Mouse (Mus musculus) midbrain, embryonic 13.5 days (tissue): Measurements from ENCODE around the gene 1700123O20Rik. TPM values are rescaled to one million over a fixed set of nuclear protein-coding genes. Genes with fewer than 3 reads are reported as not detected.
A peak's percentile ranks its signal among the peaks of the same experiment; 100 is the strongest.

ENCODE experiments used
- ATAC-seq: fragments of 200-750 bp; cut with Nextera tagmentation; 2 replicates; pipeline ENCODE4 v1.8.0; 2017; ENCODE audit warnings: mild to moderate bottlenecking, moderate TSS enrichment, moderate library complexity
- H3K27ac ChIP-seq: fragments of 300-500 bp; sonication (generic); 2 replicates; pipeline ENCODE4 v1.5.1; 2015; ENCODE audit warnings: inconsistent platforms, mild to moderate bottlenecking, moderate library complexity
- H3K27me3 ChIP-seq: fragments of 300-500 bp; sonication (generic); 2 replicates; pipeline ENCODE4 v1.6.1; 2015; ENCODE audit warnings: mild to moderate bottlenecking, inconsistent platforms
- H3K36me3 ChIP-seq: fragments of 300-500 bp; sonication (generic); 2 replicates; pipeline ENCODE4 v1.6.1; 2015; ENCODE audit warnings: mild to moderate bottlenecking, inconsistent platforms
- H3K4me1 ChIP-seq: fragments of 300-500 bp; sonication (generic); replicated peaks from 2 replicates; pipeline ENCODE4 v1.6.1; 2015; ENCODE audit warnings: inconsistent platforms
- H3K4me2 ChIP-seq: fragments of 300-500 bp; sonication (generic); replicated peaks from 2 replicates; pipeline ENCODE4 v1.6.1; 2015; ENCODE audit warnings: moderate library complexity, mild to moderate bottlenecking, inconsistent platforms
- H3K4me3 ChIP-seq: fragments of 300-500 bp; sonication (generic); replicated peaks from 2 replicates; pipeline ENCODE4 v1.5.1; 2015; ENCODE audit warnings: mild to moderate bottlenecking, inconsistent platforms
- H3K9ac ChIP-seq: fragments of 300-500 bp; sonication (generic); replicated peaks from 2 replicates; pipeline ENCODE4 v1.6.1; 2015; ENCODE audit warnings: mild to moderate bottlenecking, inconsistent platforms
- H3K9me3 ChIP-seq: fragments of 300-500 bp; sonication (generic); 2 replicates; pipeline ENCODE4 v1.6.1; 2016; ENCODE audit warnings: mild to moderate bottlenecking, inconsistent platforms
- WGBS: fragments of 180-500 bp; shearing (Covaris S2); methylation state at CpG from one replicate; pipeline ENCODE4 v1.1.7; 2015; 5-methylcytosine and 5-hydroxymethylcytosine counted together
- microRNA-seq: library from miRNA; unstranded; fragments of <30 nt; microRNA quantifications from one replicate; pipeline ENCODE4, GENCODE M21; 2016
- polyA plus RNA-seq: library from polyadenylated mRNA; unstranded; fragments of >200 nt; fragmentation: Nextera tagmentation; extraction: Ambion mirVana; gene quantifications from 2 replicates; pipeline ENCODE4 v1.2.1, GENCODE M21; 2015

1700123O20Rik gene
- polyA plus RNA-seq, 1 experiment from 2014 or later = 76.6 TPM

DNA sequence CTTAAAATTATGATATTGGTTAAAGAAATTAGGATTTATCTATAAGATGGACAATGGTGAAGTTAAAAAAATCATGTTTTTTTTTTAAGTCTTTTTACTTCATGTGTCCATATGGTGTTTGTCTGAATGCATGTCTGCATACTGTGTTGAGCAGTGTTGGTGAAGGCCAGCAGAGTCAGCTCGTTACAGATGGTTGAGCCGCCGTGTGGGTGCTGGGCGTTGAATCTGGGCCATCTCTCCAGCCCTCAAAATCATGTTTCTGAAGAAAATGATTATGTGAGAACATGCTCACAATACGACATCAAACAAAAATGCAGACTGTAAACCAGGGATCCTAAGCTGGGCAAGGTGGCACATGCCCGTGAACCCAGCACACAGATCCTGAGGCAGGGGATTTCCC lies 44.3 kb downstream of the 1700123O20Rik start:
- H3K27me3 ChIP-seq = no peaks in the 10 kb centered on the region; the same call in 1 of the 2 replicates
- WGBS = 90% methylated on average over 6 of the region's 6 CpGs
- H3K4me1 ChIP-seq = no peaks in the 10 kb centered on the region
- no peak overlapping the region for H3K9ac ChIP-seq
- no peak overlapping the region for H3K4me2 ChIP-seq
- no peaks in the 10 kb centered on the region for H3K9me3 ChIP-seq
- no peaks in the 10 kb centered on the region for H3K36me3 ChIP-seq
- ATAC-seq = no peak
- no peak overlapping the region for H3K27ac ChIP-seq
- no peak overlapping the region for H3K4me3 ChIP-seq

DNA sequence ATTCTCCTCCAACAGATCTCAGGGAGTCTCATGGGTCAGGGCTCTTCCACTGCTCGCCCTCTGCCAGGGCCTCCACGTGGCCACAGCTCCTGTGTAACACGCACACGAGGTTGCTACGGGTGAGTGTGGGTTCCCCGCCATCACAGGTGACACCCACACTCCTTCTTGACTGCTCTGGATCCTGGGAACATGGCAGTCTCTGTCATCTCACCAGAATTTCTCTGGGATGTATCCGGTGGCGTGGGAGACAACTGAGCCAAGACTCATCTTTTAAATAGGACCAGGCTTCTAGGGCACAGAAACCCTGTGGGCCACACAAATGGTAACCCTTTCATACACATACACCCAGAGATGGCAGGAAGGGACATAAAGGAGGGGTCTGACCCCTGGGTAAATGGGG lies 46.2 kb downstream of the 1700123O20Rik start:
- no peak for ATAC-seq
- peaks cover 7% of the 10 kb centered on the region for H3K4me1 ChIP-seq
- H3K27me3 ChIP-seq = no peaks in the 10 kb centered on the region; the same call in 1 of the 2 replicates
- H3K4me3 ChIP-seq = no peak overlapping the region
- no peaks in the 10 kb centered on the region for H3K9me3 ChIP-seq
- no peak overlapping the region for H3K4me2 ChIP-seq
- no peak overlapping the region for H3K27ac ChIP-seq
- no peaks in the 10 kb centered on the region for H3K36me3 ChIP-seq
- H3K9ac ChIP-seq = no peak overlapping the region
- 87% methylated on average over 8 of the region's 8 CpGs for WGBS

DNA sequence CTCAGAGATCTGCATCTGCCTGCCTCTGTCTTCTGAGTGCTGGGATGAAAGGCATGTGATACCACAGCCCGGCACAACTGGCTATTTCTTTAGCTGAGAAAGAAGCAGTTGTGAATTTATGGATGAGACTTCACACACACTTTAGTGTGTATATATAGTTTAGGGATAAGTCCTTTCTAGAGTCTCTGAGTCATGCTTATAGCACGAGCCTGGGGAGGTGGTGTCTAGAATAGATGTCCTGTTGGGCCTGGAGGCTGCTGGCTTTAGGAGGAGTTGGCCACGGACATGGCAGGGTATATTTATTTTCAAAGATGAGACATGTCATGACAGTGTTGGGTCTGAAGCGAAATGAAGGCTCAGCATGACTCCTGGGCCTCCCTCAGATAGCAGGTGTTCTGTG lies 48.0 kb downstream of the 1700123O20Rik start:
- H3K4me1 ChIP-seq = peaks cover 14% of the 10 kb centered on the region
- H3K4me3 ChIP-seq = no peak overlapping the region
- H3K36me3 ChIP-seq = no peaks in the 10 kb centered on the region
- no peak overlapping the region for H3K4me2 ChIP-seq
- no peaks in the 10 kb centered on the region; the same call in 1 of the 2 replicates for H3K27me3 ChIP-seq
- H3K9me3 ChIP-seq = no peaks in the 10 kb centered on the region
- H3K27ac ChIP-seq = no peak overlapping the region
- no peak for ATAC-seq
- WGBS = 80% methylated on average over 4 of the region's 4 CpGs
- H3K9ac ChIP-seq = no peak overlapping the region

DNA sequence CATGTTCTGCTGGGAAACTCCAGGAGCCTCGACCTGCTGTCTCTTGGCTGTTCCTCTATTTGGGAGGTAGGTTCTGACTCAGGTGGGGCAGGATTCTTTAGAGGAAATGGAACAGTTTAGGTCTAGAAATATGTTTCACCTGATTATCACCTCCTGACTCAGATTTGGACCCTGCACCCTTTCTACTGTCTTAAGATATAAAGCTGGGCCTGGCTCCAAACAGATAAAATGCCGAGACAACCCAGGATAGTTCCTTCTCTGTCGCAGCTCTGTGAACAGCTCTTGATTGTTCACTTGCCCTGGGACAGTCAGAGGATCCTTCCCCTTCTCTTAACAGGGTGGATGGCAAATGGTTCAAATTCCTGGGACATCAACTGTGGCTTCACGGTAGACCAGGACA lies 49.2 kb downstream of the 1700123O20Rik start:
- H3K27ac ChIP-seq = no peak overlapping the region
- H3K4me1 ChIP-seq = peaks cover 14% of the 10 kb centered on the region
- no peak overlapping the region for H3K9ac ChIP-seq
- WGBS = 87% methylated on average over 4 of the region's 4 CpGs
- no peak for ATAC-seq
- no peak overlapping the region for H3K4me3 ChIP-seq
- H3K4me2 ChIP-seq = no peak overlapping the region
- H3K9me3 ChIP-seq = no peaks in the 10 kb centered on the region
- no peaks in the 10 kb centered on the region for H3K36me3 ChIP-seq
- no peaks in the 10 kb centered on the region; the same call in 1 of the 2 replicates for H3K27me3 ChIP-seq

DNA sequence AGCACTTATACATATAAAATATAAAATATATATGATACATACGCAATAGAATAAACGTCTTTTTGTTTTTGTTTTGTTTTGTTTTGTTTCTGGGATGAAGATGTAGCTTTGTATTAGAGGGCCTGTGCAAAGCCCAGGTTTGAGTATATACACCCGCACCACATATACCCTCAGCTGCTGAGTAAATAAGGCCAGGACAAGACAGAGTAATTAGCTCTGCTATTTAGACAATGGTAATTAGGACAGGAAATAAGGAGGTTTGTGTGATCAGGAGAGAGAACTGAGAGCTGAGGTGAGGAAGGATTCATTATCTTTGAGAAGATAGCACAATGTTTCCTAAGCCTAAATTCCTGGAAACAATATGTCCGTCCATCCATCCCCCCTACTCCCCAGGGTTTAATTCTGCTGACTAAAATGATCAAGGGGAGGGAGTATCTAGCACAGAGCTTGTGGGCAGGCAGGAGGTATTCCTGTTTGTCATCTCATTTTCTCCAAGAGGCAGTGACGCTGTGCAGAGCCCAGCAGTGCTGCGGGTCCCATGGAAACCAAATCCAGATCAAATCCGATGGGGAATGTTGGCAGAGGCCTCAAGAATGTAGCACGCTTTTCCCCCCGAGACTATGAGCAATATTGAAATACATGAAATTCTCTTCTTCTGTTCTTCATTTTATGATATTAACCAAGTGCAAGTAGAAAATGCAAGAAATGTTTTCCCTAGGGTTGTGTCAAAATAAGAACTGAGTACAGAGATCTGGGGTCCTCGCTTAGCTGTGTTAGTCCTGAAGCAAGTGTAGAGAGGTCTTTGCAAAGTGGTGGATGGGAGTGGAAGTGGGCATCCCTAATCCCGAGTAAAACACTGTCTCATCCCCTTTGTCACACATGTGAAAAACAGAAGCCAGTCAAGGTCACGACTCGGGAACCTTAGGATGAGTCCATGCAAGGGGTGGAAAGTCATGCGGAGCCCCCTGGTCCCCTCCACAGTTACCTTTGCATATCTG lies 50.8 kb downstream of the 1700123O20Rik start:
- no peaks in the 10 kb centered on the region; the same call in 1 of the 2 replicates for H3K27me3 ChIP-seq
- H3K9me3 ChIP-seq = no peaks in the 10 kb centered on the region
- H3K4me3 ChIP-seq = no peak overlapping the region
- WGBS = 38% methylated on average over 14 of the region's 14 CpGs
- peaks cover 14% of the 10 kb centered on the region for H3K4me1 ChIP-seq
- H3K4me2 ChIP-seq = no peak overlapping the region
- H3K9ac ChIP-seq = no peak overlapping the region
- ATAC-seq = peak; percentile 88
- no peaks in the 10 kb centered on the region for H3K36me3 ChIP-seq
- H3K27ac ChIP-seq = no peak overlapping the region

DNA sequence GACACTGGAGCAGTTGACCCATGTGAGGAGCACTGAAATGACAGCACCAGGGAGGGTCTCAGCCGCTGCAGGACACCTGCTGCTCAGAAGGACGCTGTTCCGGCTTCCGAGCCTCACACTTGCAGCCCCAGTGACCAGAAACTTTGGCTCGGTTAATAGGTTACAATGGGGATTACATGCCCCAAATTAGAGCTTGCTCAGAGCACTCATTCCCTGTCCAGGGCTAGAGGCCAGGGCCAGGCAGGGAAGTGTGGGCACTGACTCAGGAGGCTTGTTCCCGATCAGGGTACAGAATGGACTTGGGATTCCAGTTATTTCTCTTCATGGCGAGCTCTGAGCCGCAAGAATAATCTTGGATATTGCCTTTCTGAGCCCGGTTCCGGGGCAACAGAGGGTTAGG lies 51.6 kb downstream of the 1700123O20Rik start:
- no peak overlapping the region for H3K9ac ChIP-seq
- H3K4me1 ChIP-seq = peaks cover 14% of the 10 kb centered on the region
- no peaks in the 10 kb centered on the region; the same call in 1 of the 2 replicates for H3K27me3 ChIP-seq
- H3K27ac ChIP-seq = no peak overlapping the region
- H3K36me3 ChIP-seq = no peaks in the 10 kb centered on the region
- no peaks in the 10 kb centered on the region for H3K9me3 ChIP-seq
- H3K4me2 ChIP-seq = no peak overlapping the region
- no peak overlapping the region for H3K4me3 ChIP-seq
- ATAC-seq = 0 out of 2 replicates have a peak, but pooled peaks have one; percentile 24
- WGBS = 39% methylated on average over 10 of the region's 10 CpGs

Small RNA genes within 50 kb of the gene (microRNA-seq; reads per million reads assigned to microRNA genes)
- 0.82 reads per million for gene Mir6948

Other genes with a start within 250 kb of the 1700123O20Rik start
- gene Lrp10, start 222.1 kb upstream of the 1700123O20Rik start, polyA plus RNA-seq = 22.3 and 27.5 TPM in 2 replicates
- gene Rem2, start 210.1 kb upstream of the 1700123O20Rik start, polyA plus RNA-seq = 44.3 and 52.3 TPM in 2 replicates
- 101 and 107 TPM in 2 replicates for gene Prmt5, start 168.7 kb upstream of the 1700123O20Rik start, polyA plus RNA-seq
- gene Haus4, start 131.6 kb upstream of the 1700123O20Rik start, polyA plus RNA-seq = 19.2 and 21.7 TPM in 2 replicates
- 13.5 and 18.0 TPM in 2 replicates for gene Ajuba, start 108.7 kb upstream of the 1700123O20Rik start, polyA plus RNA-seq
- 8.7 and 9.3 TPM in 2 replicates for gene 4931414P19Rik, start 80.2 kb upstream of the 1700123O20Rik start, polyA plus RNA-seq
- 438 and 468 TPM in 2 replicates for gene Psmb5, start 68.2 kb upstream of the 1700123O20Rik start, polyA plus RNA-seq
- gene Psmb11, start 64.8 kb upstream of the 1700123O20Rik start, polyA plus RNA-seq = 0.15 TPM in 1 of 2 replicates, not detected in the other
- gene Gm17606, start 45.3 kb upstream of the 1700123O20Rik start, polyA plus RNA-seq = not detected in 2 replicates
- gene Cdh24, start 44.9 kb upstream of the 1700123O20Rik start, polyA plus RNA-seq = 9.5 and 12.3 TPM in 2 replicates
- gene Acin1, start 715 bp downstream of the 1700123O20Rik start, polyA plus RNA-seq = 185 and 187 TPM in 2 replicates
- 0.27 and 0.32 TPM in 2 replicates for gene Gm29776, start 12.6 kb downstream of the 1700123O20Rik start, polyA plus RNA-seq
- gene Cebpe, start 26.0 kb downstream of the 1700123O20Rik start, polyA plus RNA-seq = not detected in 2 replicates
- gene Slc7a8, start 95.7 kb downstream of the 1700123O20Rik start, polyA plus RNA-seq = 4.6 and 4.9 TPM in 2 replicates
- gene Rnf212b, start 127.9 kb downstream of the 1700123O20Rik start, polyA plus RNA-seq = not detected in 2 replicates
- 11.7 and 13.5 TPM in 2 replicates for gene Homez, start 184.7 kb downstream of the 1700123O20Rik start, polyA plus RNA-seq
- gene Ppp1r3e, start 191.3 kb downstream of the 1700123O20Rik start, polyA plus RNA-seq = 0.98 and 2.2 TPM in 2 replicates
- 4.4 and 4.9 TPM in 2 replicates for gene Bcl2l2, start 197.2 kb downstream of the 1700123O20Rik start, polyA plus RNA-seq
- 0.18 TPM in 1 of 2 replicates, not detected in the other for gene Gm20521, start 197.2 kb downstream of the 1700123O20Rik start, polyA plus RNA-seq
- gene Pabpn1, start 206.3 kb downstream of the 1700123O20Rik start, polyA plus RNA-seq = 178 and 203 TPM in 2 replicates
- 119 and 158 TPM in 2 replicates for gene Slc22a17, start 226.9 kb downstream of the 1700123O20Rik start, polyA plus RNA-seq
- 18.0 and 21.6 TPM in 2 replicates for gene Efs, start 239.9 kb downstream of the 1700123O20Rik start, polyA plus RNA-seq
- gene Il25, start 246.5 kb downstream of the 1700123O20Rik start, polyA plus RNA-seq = 0.15 and 0.19 TPM in 2 replicates